Mouse (Mus musculus) forelimb bud, embryonic 11.5 days (tissue): ENCODE measurements around the gene Spin2g.
"Not testable (repeated sequence)": the region's sequence is repeated elsewhere in the genome, so short reads cannot be mapped to it uniquely, and the experiment has no call there.

Experiments
- DNase-seq: peaks from one replicate; pipeline ENCODE4 v3.0.0-alpha.2; 2012; ENCODE audit warnings: low read depth, low spot score

Spin2g gene

GRCm38 (mm10) chrX:34238633-34239032 is at the start of gene Spin2g:
Gene Spin2g (minus strand): TSS chrX:34238733.
- not testable (repeated sequence) for DNase-seq
